Mouse (Mus musculus) layer of hippocampus, adult 8-10 months (tissue): ENCODE measurements around the gene Micu2. TPM values are rescaled to one million over a fixed set of nuclear protein-coding genes. Genes with fewer than 3 reads are reported as not detected.

Source experiments
- DNase-seq, 2 experiments: peaks; one replicate each; pipeline ENCODE4 v3.0.0; 2022; ENCODE audit warnings: low spot score in 2 of 2
- total RNA-seq, 4 experiments: library from RNA; stranded (reverse); gene quantifications; 2 replicates each; pipeline ENCODE4 v1.2.4; 2022

Micu2 gene
- total RNA-seq, result 10 to 100 TPM; 20.2 to 25.7 (median 22.5) TPM

DNA sequence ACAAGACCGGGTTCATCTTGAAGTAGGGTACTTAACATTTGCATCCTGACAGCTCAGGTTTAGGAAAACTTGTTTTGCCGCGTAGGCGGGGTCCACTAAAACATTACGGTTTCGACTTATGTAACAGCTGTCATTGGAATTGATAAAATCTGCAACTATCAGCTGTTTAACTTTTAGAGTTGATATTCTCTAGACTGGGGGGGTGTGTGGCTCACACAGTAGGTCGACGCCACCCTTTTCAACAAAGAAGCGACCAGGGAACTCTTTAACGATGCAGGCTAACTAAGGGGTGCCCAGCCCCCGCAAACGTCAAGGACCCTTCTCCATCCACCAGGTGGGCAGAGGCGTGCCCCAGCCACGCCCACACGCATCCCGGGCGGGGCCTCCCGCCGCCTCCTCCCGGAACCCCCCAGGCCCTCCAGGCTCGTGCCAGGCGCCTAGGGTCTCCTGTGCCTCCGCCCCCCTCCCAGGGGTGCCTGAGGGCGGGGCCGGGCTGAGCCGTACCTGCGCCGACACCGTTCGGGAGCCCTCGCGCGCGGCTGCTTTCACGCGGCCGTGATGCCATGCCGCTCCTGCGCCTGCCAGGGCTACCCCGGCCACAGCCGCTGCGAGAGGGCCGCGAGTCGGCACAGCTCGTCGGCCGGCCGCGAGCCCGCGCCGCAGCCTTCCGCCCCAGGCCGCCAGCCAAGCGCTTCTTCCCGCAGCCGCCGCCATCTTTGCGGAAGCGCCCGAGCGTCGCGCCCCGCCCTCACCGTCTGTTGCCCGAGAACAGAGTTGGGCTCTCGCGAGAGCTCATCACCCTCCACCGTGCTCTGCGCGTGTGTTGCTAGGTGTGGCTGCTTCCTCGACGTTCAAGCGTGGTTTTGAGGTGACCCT is at the start of gene Micu2:
Gene Micu2 (minus strand): TSS at position 737 of the 876 bp plus-strand sequence.
- peak; percentile 72 to 82 for DNase-seq

DNA sequence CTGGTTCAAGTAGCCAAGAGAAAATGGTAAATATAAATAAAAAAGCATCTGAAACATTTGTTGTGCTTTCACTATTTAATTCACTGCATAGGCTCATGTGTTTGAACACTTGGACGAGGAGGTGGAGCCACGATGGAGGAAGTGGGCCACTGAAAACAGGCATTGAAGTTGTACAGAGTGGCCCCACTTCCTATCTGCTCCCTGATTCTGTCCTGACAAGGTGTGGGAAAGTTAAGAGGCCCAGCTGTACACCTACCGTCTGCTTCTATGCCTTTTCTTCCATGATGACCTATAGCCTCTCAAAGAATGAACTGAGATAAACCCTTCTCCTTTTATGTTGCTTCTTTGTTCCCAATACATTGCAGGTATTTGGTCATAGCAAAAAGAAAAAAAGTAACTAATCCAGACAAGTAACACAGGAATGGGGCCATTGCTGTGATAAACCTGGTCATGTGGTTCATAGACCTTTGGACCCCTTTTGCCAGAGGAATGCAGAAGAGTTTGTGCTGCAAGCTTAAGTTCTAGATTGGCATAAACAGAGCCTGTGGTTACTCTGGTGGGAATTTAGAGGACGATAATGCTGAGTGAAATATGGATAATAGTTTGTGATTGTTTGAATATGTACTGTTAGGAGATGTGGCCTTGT is 47.7 kb upstream of the Micu2 start:
- DNase-seq, result no peak

DNA sequence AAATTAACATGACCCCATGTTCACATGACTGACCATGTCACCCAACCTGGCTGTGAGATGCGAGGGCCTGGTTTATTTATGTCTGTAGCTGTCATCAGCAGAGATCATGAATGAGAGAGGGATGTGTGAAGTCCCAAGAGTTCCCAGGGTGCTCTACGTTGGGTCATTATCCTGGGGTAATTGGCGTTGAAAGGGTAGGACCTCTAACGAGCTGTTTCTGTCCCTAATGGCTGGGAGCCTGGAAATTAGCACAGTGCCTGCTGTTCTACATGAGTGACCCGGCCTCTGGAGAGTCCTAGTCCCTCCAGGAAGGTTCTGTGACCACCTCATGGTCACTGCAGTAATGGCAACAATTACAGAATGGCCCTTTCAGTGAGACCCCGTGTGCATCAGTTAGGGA is 37.1 kb upstream of the Micu2 start:
- DNase-seq, result no peak

DNA sequence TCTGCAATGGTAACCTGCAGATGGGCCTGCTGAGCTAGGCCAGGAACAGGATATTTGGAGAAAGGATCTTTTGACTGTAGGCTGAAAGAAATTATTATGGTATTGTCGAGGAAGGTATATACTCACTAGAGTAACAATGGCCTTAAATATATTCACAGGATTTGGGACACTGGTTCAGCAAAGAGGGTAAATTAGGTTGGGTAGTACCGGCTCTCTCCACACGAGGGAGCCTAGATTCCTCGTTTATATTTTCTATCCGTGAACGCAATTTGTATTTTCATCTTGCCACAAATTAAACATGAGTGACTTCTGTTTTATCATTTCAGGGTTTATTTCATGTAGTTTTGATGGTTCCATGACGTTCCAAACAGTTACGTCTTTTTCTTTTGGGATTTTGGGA is 35.5 kb upstream of the Micu2 start:
- peak; percentile 21 to 77 for DNase-seq

DNA sequence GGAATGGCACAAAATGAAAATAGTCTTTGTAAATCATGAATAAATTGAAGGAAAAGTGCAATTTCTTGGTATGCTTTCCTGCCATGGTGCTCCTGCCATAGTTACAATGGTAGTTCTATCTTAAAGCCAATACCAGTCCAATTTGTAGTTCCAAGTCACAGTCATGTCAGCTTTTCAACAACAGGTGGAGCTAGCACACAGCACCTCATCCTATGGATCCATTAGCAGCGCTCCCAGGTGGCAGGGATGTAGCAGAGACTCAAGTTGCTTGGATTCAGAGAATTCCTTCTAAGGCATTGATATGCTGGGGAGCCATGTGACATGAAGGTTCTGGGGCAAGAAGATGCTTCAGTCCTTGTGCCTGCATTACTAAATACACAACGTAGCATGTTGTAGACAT is 19.8 kb upstream of the Micu2 start:
- no peak for DNase-seq

DNA sequence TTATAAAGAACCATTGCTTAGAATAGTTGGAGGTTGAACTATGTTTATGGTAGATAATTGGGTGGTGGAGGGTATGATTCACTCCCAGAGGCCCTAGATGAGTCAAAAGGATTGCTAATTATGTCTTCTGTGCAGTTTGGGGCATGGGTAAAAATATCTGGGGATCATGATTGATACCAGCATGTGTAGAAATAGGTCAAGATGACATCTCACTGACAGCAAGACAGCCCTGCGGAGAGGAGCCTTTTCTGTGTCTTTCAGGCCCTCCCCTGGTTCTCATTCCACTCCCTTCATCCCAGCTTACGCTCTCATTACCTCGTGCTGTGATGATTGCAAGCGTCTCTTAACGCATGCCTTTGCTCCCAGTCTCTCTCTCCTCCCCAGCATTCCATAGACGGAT is 4.8 kb upstream of the Micu2 start:
- DNase-seq, result no peak

DNA sequence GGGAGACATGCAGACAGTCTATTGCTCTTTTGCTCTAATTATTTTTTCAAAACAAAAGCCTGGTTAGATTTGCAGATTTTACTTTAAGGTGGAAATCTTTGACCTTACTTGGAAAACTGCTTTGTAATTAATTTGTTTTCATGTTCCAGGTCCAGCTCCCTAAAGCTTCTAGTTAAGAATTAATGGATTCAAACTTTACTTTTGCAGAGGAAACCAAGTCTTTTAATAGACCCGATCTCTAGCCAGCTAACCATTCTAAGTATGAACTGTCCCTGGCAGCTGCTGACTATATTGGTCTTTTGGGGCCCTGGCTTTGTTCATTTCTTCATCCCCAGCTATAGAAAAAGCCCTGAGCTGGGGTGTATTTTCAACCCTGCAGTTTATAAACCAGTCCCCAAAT is 3.1 kb upstream of the Micu2 start:
- no peak for DNase-seq

DNA sequence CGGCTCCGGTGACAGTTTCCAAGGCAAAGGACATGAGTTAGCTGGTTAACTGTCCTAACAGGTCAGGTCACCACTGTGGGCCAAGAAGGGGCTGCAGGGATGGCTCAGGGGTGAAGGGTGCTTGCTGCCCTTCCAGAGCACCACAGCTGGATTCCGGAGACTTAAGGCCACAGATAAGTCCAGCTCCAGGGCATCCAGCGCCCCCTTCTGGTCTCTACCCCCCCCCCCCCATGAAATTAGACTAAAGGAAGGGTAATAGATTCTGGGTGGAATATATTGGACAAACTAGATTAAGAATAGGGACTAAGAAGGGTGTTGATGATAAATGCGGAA is 306 bp upstream of the Micu2 start:
- no peak for DNase-seq

DNA sequence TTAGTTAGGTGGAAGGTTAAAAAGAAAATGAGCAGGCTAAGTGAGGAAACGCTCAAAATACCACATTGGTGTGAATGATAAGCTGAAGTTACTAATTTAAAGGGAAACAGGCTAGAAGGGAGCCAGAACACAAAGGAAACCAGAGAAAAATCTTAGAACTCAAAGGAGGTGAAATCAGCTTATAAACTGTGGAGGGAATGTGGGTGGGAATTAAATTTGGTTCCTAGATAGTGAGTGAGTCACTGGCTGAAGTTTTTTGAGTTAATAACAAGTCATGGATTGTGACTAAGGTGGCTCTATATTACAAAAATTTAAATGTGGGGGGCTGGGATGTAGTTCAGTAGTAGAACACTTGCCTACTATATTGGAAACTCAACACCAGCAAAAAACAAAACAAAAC is 1.6 kb downstream of the Micu2 start:
- DNase-seq, result no peak

DNA sequence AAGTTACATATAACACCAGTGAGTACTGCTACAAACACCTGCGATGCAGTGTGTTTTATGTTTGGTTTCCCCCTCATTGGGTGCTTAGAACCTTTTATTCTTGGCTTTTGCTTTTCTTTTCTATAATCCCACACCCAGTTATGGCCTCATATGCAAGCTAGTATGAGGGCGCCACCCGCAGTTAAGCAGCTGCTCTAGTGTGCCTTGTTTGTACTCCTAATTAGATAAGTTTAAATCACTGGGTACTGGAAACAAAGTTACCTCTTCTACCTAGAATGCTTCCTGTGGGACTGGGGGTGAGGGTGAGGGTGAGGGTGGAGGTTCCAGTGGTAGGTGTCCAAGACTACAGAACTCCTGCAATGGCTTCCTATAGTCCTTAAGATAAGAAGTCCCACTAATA is 2.9 kb downstream of the Micu2 start:
- DNase-seq, result no peak

DNA sequence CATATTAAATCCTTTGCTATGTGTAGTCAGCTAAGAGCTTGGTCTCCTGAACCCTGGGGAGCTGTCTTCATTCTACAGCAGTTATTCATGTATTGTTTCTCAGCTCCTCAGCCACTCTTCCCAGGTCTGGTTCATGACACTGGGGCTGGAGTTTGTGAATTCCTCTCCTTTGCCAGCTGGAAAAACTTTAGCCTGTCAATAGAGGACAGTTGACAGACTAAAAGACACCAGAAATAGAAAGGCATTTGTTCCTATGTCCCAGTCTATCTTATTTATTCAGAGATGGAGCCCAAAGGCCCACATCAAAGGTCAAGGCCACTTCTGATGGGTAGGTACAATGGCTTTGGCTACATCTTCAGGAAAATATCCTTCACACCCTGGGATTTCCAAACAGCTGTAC is 7.3 kb downstream of the Micu2 start:
- no peak for DNase-seq

DNA sequence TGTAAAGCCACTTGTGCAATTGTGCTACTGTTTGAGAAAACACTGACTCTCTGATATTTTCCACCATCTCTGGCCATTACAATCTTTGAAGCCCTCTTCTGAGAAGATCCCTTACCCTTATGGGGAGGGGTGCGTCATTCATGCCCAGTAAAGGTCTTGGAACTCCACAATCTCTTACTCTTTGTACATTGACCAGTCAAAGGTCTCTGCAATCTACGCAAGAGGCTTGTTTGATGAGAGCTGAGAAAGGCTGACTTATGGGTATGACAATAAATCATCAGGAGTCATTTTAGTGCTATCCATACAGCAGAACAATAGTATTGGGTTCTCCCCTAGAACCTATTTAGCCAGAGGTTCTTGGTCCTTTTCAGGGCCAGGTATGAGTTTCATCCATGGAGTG is 9.9 kb downstream of the Micu2 start:
- no peak for DNase-seq

DNA sequence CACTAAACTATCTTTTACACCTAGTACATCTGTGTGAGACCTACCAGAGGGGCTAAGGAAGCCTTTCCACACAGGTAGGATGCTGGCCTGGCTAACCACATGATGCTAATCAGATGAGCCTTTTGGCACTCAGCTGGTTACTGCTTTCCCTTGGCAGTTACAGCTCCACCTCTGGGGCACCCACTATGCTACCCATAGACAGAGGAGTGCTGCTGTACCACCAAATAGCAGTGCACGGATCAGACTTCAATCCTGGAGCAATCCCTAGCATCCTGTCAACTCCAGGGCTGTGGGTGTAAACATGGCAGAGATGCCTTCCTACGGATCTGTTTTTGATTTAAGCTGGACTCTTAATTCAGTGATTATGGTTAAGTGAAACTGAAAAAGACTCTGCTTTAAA is 13.3 kb downstream of the Micu2 start:
- no peak for DNase-seq

DNA sequence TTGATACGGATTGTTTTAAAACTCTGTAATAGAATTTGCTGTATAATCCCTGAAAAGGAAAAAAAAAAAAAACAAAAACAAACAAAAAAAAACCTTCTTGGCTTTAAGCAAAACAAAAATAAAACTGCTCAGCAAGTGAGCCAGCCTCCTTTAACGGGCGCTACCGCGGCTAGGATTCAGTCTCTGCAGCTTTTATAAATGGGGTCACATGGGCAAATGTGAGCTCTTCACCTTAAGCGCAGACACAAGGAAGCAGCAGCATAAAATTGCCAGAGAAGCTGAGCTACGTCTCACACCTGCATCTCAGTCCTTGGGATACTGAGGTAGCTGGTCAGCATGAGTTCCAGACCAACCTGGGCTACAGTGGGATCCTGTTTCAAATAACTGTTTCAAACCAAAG is 16.6 kb downstream of the Micu2 start:
- DNase-seq, result no peak

DNA sequence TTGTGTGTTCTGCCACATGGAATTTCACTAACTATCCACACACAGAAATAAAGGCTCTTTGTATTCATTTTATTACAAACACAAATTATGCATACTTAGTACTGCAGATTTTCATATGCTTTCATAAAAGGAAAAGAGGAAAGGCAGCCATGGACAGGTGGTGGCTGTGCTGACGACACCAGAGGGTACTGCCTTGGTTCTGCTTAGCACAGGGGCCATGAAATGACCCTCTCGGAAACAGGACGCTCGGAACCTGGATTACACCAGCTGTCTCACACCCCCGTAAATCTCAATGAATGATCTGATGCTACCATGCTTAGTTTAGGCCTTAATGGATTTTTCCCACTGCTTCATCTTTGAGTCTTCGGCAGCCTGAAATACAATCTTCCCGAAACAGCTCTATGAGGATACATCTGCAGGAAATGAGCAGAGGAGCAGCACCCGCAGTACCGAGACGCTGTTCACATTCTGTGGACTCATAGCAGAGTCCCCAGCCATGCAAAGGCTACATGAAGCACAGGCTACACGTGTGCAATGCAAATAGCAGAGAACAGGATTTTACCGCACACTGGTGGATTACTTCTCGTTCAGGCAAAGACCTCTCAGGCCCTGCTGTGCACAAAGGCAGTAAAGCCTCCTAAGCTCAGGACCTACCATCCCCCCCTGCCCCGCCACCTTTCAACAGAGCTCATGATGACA is 17.2 kb downstream of the Micu2 start:
- no peak for DNase-seq

DNA sequence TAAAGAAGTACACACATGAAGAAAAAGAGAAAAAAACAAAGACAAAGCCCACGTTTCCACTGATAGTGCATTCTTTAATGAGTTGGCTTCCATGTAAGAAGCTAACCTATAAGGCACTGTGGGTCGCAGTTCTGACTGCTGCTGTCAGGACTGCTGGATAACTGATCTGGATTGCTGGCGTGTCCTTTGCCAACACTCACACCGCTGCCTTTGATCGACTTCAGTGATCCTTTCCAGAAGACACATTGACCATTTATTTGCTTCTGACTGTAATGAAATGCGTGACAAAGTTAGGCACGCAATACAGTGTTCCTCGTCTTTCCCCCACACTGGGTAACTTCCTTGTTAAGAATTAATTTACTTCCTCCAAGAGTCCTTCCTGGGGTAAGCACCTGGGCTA is 18.3 kb downstream of the Micu2 start:
- DNase-seq, result no peak

DNA sequence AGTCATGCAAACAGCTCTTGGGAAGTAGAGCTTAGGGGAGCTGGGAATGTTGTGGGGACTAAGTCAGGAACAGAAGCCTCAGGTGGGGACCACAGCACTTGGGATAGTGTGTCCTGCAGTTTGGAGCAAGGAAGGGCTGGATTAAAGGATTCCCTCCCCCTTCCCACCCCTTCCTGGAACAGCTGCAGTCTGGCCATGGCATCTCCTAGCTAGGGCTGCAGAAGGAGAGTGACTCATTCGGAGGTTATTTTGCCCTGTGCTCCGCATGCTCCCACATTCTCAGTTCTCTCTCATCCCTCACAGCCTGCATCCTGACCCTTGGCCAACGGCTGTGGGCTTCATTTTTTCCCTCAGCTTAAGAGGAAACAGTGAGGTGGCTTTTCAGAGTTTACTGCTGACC is 18.9 kb downstream of the Micu2 start:
- no peak for DNase-seq

DNA sequence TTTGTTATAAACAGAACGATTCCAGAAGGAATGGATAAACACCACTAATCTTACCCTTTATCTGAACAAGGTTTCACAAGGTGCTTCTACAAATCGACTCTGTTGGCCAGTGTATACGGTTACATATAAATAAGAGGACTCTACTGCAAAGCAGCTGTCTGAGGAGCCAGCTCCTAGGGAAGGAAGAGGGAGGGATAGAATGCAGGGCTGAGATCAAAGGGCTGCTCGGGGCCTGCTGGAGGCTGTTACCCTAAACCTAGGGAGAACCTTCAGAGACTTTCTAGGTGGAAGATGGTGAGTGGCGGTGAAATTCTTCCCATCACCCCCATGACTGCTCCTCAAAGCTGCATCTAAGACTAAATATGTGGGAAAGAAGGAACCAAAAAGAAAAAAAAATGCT is 20.9 kb downstream of the Micu2 start:
- DNase-seq, result no peak

DNA sequence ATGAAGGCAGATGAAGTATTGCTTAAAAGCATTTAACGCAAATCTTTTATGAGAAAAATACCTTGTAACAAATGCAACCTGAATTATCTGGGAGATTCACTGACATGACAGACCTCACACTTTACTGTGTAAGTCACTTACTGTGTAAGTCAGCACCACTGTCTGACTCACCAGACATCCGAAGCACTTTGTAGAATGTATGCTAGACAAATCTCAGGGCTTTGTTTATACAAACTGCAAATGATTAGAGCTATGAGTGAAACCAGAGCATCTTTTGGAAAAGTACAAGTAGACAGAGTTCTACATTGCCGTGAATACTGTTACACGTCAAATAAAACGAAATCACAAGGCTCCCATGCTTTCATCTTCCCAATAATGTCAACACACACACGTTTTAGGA is 23.4 kb downstream of the Micu2 start:
- DNase-seq, result no peak

DNA sequence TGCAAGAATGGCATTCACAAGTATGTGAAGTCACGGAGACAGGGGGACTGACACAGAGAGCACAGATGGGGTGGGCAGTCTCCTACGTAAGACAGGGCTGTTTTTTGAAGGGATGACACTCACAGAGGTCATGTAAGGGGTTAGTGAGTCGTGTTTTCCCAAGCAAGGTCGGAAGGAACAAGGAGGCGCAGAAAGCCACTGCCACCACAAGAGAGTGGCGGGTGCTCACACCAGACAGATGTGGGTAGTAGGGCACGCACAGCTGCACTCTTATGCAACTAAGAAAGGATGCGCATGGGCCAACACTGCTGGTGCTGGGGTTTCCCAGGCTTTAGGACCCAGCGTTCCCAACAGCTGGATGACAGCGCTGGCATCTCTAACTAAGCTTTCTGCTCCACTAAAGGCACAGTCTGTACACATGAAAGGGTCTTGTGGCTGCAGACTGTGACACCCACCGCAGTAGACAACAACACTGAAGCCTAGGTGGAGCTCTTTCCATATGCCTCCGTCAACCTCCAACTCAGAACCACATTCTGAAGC is 27.0 kb downstream of the Micu2 start:
- no peak for DNase-seq

DNA sequence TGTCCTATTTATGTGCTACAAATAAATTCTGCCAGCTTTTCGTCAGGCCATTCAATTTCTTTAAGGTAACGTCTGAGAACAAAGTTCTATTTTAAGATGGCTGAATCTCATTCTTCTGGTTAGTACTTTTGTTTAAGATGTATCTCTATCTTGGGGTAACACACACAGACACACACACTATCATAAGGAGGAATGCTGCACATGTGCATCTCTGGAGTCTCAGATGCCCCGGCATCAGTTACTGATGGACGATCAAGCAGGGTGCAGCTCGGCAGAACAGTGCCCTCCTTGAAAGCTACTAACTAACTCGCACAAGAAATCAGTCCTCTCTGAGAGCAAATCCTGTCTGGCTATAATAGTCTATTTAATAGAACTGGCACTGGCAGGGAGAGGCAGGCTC is 30.2 kb downstream of the Micu2 start:
- no peak for DNase-seq

DNA sequence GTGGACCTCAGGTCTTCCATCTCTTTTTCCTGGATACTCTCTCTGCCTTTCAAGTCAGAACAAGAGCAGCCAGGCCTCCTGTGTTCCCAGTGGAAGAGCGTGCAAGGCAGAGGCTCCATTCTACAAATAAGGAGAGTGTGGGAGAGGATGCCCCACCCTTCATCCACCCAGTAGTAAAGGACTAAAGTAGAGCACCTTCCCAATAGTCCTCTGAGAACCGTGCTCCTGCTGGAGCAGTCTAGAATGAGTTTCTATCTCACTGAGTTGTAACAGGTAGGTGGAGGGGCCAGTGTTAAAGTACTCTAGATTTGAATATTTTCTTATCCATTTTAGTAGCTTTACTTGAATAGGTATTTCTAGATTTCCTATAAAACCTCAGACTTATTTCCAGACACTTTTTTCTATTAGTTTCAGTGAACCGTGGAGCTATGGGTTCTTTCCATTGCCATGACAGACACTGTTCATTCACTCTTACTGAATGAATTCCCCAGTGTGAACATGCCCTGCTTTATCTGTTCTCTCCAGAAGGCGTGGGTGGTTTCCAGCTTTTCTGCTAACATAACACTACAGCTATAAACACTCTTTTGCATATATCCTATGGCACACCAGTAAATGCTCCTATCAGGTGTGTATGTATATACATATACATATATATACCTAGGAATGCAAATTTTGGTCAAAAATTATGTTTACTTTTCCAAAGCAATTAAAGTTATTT is 31.8 kb downstream of the Micu2 start:
- DNase-seq, result no peak
